Mouse (Mus musculus) heart, adult 11 months (tissue): ENCODE data around the gene Hectd1.

Experiments
- DNase-seq: peaks from one replicate; pipeline ENCODE4 v3.0.0; 2022

The Hectd1 gene

GRCm38 (mm10) chr12:51829290-51830076 is at the start of gene Hectd1:
Hectd1 (minus strand) TSS chr12:51829536.
- peak; percentile 99 for DNase-seq

GRCm38 (mm10) chr12:51871446-51872144 is 42.3 kb upstream of the Hectd1 start:
- no peak for DNase-seq

GRCm38 (mm10) chr12:51869511-51869910 is 40.2 kb upstream of the Hectd1 start:
- no peak for DNase-seq

GRCm38 (mm10) chr12:51867076-51867475 is 37.7 kb upstream of the Hectd1 start:
- no peak for DNase-seq

- peak; percentile 95 for DNase-seq
These were observed 37.0 kb upstream of the Hectd1 start for GRCm38 (mm10) chr12:51866226-51866910.

GRCm38 (mm10) chr12:51865790-51866179 is 36.4 kb upstream of the Hectd1 start:
- peak; percentile 95 for DNase-seq

GRCm38 (mm10) chr12:51865061-51865789 is 35.9 kb upstream of the Hectd1 start:
- DNase-seq: peak; percentile 91

- no peak for DNase-seq
These were observed 34.0 kb upstream of the Hectd1 start for GRCm38 (mm10) chr12:51863116-51864002.

- no peak for DNase-seq
These were observed 29.0 kb upstream of the Hectd1 start for GRCm38 (mm10) chr12:51858134-51859028.

- no peak for DNase-seq
These were observed 27.5 kb upstream of the Hectd1 start for GRCm38 (mm10) chr12:51856768-51857295.

- no peak for DNase-seq
These were observed 26.5 kb upstream of the Hectd1 start for GRCm38 (mm10) chr12:51855872-51856271.

GRCm38 (mm10) chr12:51855453-51855852 is 26.1 kb upstream of the Hectd1 start:
- no peak for DNase-seq

GRCm38 (mm10) chr12:51851617-51852016 is 22.3 kb upstream of the Hectd1 start:
- DNase-seq: no peak

- no peak for DNase-seq
These were observed 21.8 kb upstream of the Hectd1 start for GRCm38 (mm10) chr12:51851155-51851554.

GRCm38 (mm10) chr12:51850339-51850738 is 21.0 kb upstream of the Hectd1 start:
- DNase-seq: no peak

GRCm38 (mm10) chr12:51849902-51850301 is 20.6 kb upstream of the Hectd1 start:
- no peak for DNase-seq

GRCm38 (mm10) chr12:51847953-51848680 is 18.8 kb upstream of the Hectd1 start:
- DNase-seq: peak; percentile 96

- DNase-seq: no peak
These were observed 15.9 kb upstream of the Hectd1 start for GRCm38 (mm10) chr12:51845261-51845660.

- DNase-seq: peak; percentile 100
These were observed 15.5 kb upstream of the Hectd1 start for GRCm38 (mm10) chr12:51844771-51845256.
